Mouse (Mus musculus) ES-E14 (cell line): ENCODE results near the gene Fcnb.

Experiments used
- HCFC1 ChIP-seq: IDR thresholded peaks from 2 replicates; pipeline ENCODE4 v1.6.1; 2012; ENCODE audit warnings: low read length, inconsistent platforms, borderline replicate concordance; ENCODE audit not compliant: insufficient read depth
- MAFK ChIP-seq: IDR thresholded peaks from 2 replicates; pipeline ENCODE4 v1.6.1; 2014; ENCODE audit warnings: mild to moderate bottlenecking, low read depth, low read length, inconsistent platforms; ENCODE audit not compliant: insufficient read depth

DNA sequence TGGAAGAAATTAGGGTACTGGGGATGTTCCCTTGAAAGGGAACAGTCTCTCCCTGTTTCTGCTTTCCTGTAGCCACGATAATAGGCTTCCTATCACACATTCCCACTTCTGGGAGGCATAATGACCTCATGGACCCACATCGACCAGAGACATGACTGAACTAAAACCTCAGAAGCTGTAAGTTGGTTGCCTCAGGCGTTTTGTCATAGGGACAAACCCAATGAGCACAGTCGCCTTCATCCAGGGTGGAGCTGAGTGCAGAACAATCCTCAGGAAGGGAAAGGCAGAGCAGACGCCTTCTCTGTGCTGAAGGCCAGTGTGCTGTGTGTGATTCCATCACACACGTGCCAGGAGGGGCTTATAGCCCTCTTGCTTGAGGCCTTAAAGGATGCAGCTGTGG, 38.4 kb downstream of the Fcnb start:
- no peak for TF ChIP-seq MAFK
- no peak for TF ChIP-seq HCFC1
